Mouse (Mus musculus) naive thymus-derived CD4-positive, alpha-beta T cell, adult 2 months (primary cell): ENCODE results near the gene Rerg.

Source experiments
- DNase-seq: peaks from one replicate; pipeline ENCODE4 v3.0.0-alpha.2; 2011; ENCODE audit warnings: low read depth

The Rerg gene

DNA sequence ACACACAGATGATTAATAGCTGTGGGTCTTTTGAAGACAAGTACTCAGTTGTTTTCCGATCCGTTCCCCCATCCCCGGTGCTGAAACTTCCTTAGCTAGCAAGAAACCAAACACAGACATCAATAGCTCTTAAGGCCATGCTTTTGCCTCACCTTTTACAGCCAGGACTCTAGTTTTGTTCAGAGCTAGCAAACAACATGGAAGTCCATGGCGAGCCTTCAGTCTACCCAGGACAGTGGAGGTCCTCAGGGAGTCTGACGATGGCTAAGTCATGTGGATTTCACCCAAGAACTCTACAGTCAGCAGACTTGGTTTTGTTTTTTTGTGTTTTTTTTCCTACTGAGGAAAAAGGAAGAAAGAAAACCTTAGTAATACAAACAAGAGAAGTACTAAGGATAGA, 43.4 kb downstream of the Rerg start:
- no peak for DNase-seq

GRCm38 (mm10) chr6:137126224-137126623, 44.1 kb downstream of the Rerg start:
- DNase-seq: no peak

- no peak for DNase-seq
Measured at GRCm38 (mm10) chr6:137125433-137125832, 44.9 kb downstream of the Rerg start.

DNA sequence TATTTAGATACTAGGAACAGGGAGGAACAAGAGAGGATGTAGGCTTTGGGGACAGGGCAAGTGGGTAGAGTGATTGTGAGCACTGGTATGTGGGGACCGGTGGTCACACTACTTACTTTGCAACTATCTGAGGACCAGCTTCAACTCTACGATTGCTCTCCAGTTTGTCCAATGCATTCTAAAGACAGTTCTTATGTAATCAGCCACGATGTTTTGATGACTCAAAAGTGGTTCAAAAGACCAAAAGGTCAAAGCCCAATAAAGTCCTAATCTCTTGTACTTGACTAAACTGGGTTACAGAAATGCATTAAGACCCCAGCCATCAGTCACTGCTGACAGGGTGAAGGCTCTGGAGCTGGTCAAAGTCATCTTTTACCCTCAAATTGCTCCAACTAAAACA, 45.3 kb downstream of the Rerg start:
- DNase-seq: no peak

DNA sequence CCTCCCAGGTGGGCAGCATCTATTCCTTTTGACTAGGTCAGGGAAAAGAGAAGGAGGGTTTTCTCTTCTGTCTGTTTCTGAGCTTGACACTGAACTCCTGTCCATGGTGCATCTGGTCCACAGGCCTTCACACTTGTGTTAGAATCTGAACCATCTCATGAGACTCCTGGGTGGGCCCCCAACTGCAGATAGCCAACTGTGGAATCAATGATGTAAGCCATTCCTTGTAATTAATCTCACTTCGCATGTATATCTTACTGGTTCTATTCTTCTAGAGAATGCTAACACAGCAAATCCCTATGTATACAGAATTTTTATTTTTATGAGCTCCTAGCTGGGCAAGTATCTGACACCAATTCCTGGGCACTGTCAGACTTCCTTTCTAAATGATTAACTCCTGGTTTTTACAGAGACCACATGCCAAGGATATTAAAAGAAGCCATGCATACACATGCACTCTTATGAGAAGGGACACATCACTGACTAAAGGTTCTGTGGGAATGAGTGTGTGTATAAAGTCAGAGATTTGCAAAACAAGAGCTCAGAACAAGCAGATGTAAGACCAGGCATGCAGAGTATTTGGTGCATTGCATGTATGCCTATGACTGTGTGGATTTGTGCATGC, 53.3 kb downstream of the Rerg start:
- DNase-seq: no peak

DNA sequence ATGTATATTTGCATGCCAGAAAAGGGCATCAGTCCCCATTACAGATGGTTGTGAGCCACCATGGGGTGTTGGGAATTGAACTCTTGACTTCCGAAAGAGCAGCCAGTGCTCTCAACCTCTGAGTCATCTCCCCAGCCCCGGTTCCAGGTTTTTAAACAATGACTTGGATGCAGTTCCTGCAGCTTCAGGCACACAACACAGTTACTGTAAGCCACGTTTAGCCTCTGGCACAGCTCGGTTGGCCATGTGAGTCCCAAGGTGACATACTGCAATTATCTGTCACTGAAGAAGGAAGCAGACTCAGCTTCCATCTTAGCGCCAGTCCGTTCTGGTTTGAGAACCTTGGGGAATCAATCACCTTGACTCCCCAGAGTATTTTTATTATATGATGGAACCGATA, 55.4 kb downstream of the Rerg start:
- no peak for DNase-seq

- no peak for DNase-seq
Measured at GRCm38 (mm10) chr6:137111266-137111813, 59.0 kb downstream of the Rerg start.

DNA sequence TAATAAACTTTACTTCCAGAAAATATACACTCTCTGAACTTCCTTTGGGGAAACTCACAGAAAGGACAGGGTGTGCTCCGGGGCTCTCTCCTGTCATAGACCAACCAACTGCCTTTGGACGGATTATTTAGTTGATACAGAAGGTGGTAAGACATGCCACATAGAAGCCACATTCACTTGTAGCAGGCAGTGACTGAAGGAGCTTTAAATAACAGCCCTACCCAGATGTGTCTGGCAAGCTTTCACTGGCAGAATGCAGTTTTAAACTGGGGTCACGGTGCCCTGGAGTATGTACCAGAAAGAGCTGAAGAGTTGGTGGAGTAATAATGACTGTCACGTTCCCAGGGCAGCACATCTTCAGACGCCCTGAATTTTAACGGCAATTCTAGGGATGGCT, 59.5 kb downstream of the Rerg start:
- DNase-seq: no peak

GRCm38 (mm10) chr6:137109811-137110777, 60.2 kb downstream of the Rerg start:
- DNase-seq: no peak

- no peak for DNase-seq
Measured at GRCm38 (mm10) chr6:137105285-137105684, 65.0 kb downstream of the Rerg start.

DNA sequence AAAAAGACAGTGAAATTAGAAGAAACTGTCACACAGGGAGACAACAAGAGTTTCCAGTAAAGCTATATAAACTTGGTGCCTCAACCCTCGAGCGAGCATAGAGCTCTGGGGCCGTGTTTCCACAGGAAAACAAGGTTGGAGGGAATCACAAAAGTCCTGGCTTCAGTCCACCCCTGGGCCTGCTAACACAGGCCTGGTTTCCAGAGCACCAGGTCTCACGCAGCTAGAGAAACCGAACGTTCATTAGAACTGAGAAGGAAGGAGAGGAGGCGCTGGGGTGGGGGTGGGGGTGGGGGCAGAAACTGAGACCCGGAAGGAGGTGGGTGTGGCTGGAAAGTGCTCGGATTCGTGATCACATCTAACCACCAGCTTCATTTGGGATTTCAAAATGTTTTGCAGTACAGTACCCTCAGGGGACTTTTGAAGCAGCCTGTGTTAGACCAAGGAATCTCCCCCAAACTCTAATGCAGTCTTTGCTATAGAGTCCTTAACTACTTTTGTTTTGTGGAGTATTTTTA, 67.6 kb downstream of the Rerg start:
- no peak for DNase-seq

DNA sequence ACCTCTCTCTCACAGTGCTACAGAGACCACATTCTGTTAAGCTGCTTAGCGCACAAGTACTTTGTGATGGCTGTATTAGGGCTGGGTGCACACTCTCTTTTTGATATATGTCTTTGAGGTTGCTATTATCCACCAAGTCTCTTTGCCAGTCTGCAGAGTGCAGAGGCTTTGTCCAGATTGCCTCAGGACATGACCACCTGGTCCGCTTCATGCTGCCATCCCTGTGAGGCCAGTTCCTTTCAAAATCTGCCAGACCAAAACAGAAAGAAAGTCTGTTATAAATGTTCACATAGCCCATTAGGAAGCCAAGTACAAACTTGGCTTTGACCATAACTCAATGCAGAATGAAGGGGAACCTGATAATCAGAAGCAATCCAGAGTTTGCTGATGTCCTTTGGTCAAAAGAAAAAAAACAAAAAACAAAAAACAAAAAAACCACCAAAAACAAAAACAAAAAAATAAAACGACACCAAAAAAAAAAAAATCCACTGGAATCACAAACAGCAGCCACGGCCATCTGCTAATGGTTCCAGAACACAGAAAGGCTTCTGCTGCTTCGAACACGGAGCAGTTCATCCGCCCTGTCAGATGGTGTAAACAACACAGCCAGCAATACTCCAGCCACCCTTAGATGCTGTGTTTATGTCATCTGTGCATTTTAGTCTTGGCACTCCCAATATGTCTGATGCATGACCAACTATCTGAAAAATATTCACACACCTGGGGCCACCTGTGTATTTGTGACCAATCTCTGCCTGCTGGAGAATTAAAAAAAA, 68.2 kb downstream of the Rerg start:
- DNase-seq: no peak

GRCm38 (mm10) chr6:137100259-137100658, 70.0 kb downstream of the Rerg start:
- no peak for DNase-seq

DNA sequence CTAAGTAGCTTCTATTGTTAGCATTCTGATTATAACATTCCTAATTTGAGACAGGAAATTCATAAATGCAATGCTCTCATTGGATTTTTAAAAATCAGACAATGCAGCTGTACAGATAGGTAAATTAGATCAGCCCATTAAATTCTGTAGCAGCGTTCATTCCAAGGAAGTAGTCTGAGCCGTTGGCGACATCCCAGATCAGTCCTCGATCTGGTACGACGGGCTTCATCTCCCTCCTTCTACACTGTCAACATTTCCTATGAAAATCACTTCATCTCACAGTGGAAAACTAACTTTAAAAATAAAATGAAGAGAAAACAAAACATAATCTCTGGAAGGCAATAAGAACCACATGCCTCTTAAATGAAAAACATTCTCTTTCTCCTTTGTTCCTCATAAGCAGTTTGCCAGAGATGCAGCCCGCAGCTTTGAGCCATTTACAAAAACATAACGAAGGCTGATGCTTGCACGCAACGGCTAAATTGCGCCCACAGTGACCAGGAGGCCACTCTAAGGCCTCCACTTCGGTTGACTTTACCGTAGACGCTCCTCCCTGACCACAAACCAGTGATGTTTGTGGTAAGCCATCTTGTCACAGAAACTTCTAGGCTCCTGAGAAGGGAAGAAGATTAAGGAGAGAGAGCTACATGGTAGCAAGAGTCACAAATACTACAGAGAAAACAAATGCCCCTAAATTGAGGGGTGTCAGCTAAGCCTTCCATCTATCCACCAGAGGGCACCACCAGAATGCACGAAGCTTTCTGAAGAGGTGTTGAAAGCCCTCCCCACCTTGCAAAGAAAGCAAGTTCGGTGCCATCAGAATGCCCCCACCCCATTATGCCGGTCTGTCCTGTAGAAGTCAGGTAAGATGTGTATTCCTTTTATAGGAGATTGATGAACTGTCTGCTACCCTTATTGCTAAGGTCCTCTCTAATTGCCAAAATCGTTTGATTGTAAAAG, 71.8 kb downstream of the Rerg start:
- peak; percentile 12 for DNase-seq

GRCm38 (mm10) chr6:137094475-137094874, 75.8 kb downstream of the Rerg start:
- DNase-seq: no peak

GRCm38 (mm10) chr6:137088469-137088868, 81.8 kb downstream of the Rerg start:
- no peak for DNase-seq

DNA sequence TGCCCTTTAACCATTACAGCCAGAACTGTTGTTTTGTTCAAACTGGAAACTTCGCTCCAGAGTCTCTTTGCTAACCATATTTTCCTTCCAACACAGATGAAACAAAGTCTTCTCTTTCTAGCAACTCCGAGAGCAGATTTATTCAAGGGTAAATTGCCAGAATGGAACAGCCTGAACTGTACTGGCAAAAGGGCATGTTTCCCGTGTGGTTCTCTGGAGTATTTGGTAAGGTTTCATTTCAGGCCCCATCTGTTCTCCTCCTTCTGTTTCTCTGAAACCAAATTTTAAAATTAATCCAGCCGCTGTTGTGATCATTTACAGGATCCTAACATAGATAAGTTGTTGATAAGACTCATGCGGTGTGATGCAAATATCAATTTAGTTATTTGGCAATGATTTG, 82.3 kb downstream of the Rerg start:
- DNase-seq: no peak

DNA sequence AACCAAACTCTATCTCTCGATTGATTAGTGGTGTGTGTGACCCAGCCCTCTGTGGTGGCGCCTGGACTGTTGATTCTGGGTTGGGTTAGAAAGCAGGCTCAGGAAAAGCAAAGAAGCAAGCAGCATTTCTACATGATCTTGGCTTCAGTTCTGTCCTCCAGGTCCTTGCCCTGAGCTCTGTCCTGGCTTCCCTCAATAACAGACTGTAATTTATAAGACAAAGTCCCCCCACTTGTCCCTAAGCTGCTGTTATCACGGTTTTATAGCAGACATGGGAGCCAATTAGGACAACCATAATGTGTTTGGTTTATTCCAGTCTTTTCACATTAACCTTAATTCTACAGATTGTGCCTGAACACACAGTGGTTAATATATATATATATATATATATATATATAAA, 82.8 kb downstream of the Rerg start:
- DNase-seq: no peak

- DNase-seq: no peak
Measured at GRCm38 (mm10) chr6:137079701-137080100, 90.6 kb downstream of the Rerg start.

- DNase-seq: no peak
Measured at GRCm38 (mm10) chr6:137076731-137077130, 93.6 kb downstream of the Rerg start.

DNA sequence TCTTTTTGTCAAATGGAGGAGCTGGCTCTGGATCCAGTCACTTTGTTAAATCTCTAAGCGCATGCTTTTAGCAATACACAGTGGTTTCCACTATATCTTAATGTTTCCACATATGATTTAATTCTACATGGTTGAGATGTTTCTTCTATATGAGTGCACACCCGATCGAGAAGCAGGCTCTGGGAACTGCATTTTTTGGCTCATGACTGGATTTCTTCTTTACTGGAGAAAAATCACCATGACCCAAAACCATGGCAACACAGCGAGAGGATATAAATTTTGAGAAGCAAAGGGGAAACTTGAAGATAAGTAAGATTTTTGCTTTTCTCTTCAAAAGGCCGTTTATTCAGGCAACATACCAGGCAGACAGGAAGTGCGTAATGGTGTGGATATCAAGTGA, 94.1 kb downstream of the Rerg start:
- no peak for DNase-seq
